Mouse (Mus musculus) neural tube, embryonic 14.5 days (tissue): ENCODE results near the gene Rps16. TPM values are rescaled to one million over a fixed set of nuclear protein-coding genes. Genes with fewer than 3 reads are reported as not detected.
A peak's percentile ranks its signal among the peaks of the same experiment; 100 is the strongest.

ENCODE experiments used
- ATAC-seq: fragments of 200-750 bp; cut with Nextera tagmentation; 2 replicates; pipeline ENCODE4 v1.8.0; 2017; ENCODE audit warnings: low read depth, mild to moderate bottlenecking, moderate TSS enrichment, moderate library complexity
- H3K27ac ChIP-seq: fragments of 300-500 bp; sonication (generic); 2 replicates; pipeline ENCODE4 v1.5.1; 2014; ENCODE audit warnings: low read depth, mild to moderate bottlenecking, control low read depth, low read length, moderate library complexity, mixed read lengths
- H3K27me3 ChIP-seq: fragments of 300-500 bp; sonication (generic); 2 replicates; pipeline ENCODE4 v1.6.1; 2014; ENCODE audit warnings: low read length; ENCODE audit not compliant: control insufficient read depth, insufficient read depth
- H3K36me3 ChIP-seq: fragments of 300-500 bp; sonication (generic); 2 replicates; pipeline ENCODE4 v1.6.1; 2014; ENCODE audit warnings: low read length, mixed read lengths; ENCODE audit not compliant: control insufficient read depth, insufficient read depth
- H3K4me1 ChIP-seq: fragments of 300-500 bp; sonication (generic); 2 replicates; pipeline ENCODE4 v1.6.1; 2014; ENCODE audit warnings: low read length; ENCODE audit not compliant: control insufficient read depth, insufficient read depth
- H3K4me2 ChIP-seq: fragments of 300-500 bp; sonication (generic); 2 replicates; pipeline ENCODE4 v1.6.1; 2014; ENCODE audit warnings: mild to moderate bottlenecking, low read depth, low read length, control low read depth
- H3K4me3 ChIP-seq: fragments of 300-500 bp; sonication (generic); 2 replicates; pipeline ENCODE4 v1.5.1; 2014; ENCODE audit warnings: low read depth, low read length, control low read depth, mixed read lengths
- H3K9ac ChIP-seq: fragments of 300-500 bp; sonication (generic); replicated peaks from 2 replicates; pipeline ENCODE4 v1.6.1; 2014; ENCODE audit warnings: low read depth, mild to moderate bottlenecking, control low read depth, low read length, mixed read lengths
- H3K9me3 ChIP-seq: fragments of 300-500 bp; sonication (generic); 2 replicates; pipeline ENCODE4 v1.6.1; 2016; ENCODE audit warnings: low read length; ENCODE audit not compliant: control insufficient read depth
- WGBS: fragments of 180-500 bp; shearing (Covaris S2); extraction: QIAGEN DNeasy Blood & Tissue Kit; methylation state at CpG from one replicate; pipeline ENCODE4 v1.1.7; 2014; 5-methylcytosine and 5-hydroxymethylcytosine counted together
- polyA plus RNA-seq: library from polyadenylated mRNA; unstranded; fragments of >200 nt; fragmentation: Nextera tagmentation; extraction: Ambion mirVana; gene quantifications from 2 replicates; pipeline ENCODE4 v1.2.1, GENCODE M21; 2014

Rps16 gene
- polyA plus RNA-seq, 1 experiment from 2014 or later = 498 TPM

GRCm38 (mm10) chr7:28375176-28375921, 24.9 kb downstream of the Rps16 start:
- H3K4me2 ChIP-seq = peak overlapping the region; percentile 73
- 1% methylated on average over 33 of the region's 36 CpGs for WGBS
- peaks cover 14% of the 10 kb centered on the region for H3K4me1 ChIP-seq
- H3K9me3 ChIP-seq = no peaks in the 10 kb centered on the region
- H3K27ac ChIP-seq = peak overlapping the region; percentile 82
- no peaks in the 10 kb centered on the region for H3K27me3 ChIP-seq
- ATAC-seq = peak; percentile 21; the same call in 1 of the 2 replicates
- H3K36me3 ChIP-seq = no peaks in the 10 kb centered on the region
- peak overlapping the region; percentile 33 for H3K4me3 ChIP-seq
- peak overlapping the region; percentile 55 for H3K9ac ChIP-seq

GRCm38 (mm10) chr7:28376011-28376771, 25.7 kb downstream of the Rps16 start:
- H3K9ac ChIP-seq = peak overlapping the region; percentile 55
- peak overlapping the region; percentile 73 for H3K4me2 ChIP-seq
- H3K36me3 ChIP-seq = no peaks in the 10 kb centered on the region
- peak overlapping the region; percentile 33 for H3K4me3 ChIP-seq
- no peak for ATAC-seq
- 5% methylated on average over 30 of the region's 30 CpGs for WGBS
- no peaks in the 10 kb centered on the region for H3K27me3 ChIP-seq
- peaks cover 13% of the 10 kb centered on the region for H3K4me1 ChIP-seq
- H3K27ac ChIP-seq = peak overlapping the region; percentile 82
- H3K9me3 ChIP-seq = no peaks in the 10 kb centered on the region

- Histone ChIP-seq H3K4me3 (peak overlapping the region; percentile 50), H3K27me3 (no peaks in the 10 kb centered on the region), H3K4me2 (peak overlapping the region; percentile 73), H3K36me3 (no peaks in the 10 kb centered on the region), H3K9ac (0 out of 2 replicates have a peak overlapping the region, but pooled peaks have one; percentile 37), H3K27ac (no peak overlapping the region), H3K4me1 (peaks cover 17% of the 10 kb centered on the region), H3K9me3 (no peaks in the 10 kb centered on the region)
- ATAC-seq = no peak
- 73% methylated on average over 17 of the region's 18 CpGs for WGBS
These were observed 27.0 kb downstream of the Rps16 start for GRCm38 (mm10) chr7:28377190-28378065.

- ATAC-seq = no peak
- no peaks in the 10 kb centered on the region for H3K36me3 ChIP-seq
- peaks cover 17% of the 10 kb centered on the region for H3K4me1 ChIP-seq
- H3K27me3 ChIP-seq = no peaks in the 10 kb centered on the region
- no peaks in the 10 kb centered on the region for H3K9me3 ChIP-seq
- WGBS = 46% methylated on average over 32 of the region's 32 CpGs
- peak overlapping the region; percentile 63 for H3K9ac ChIP-seq
- H3K4me3 ChIP-seq = peak overlapping the region; percentile 50
- H3K27ac ChIP-seq = no peak overlapping the region
- peak overlapping the region; percentile 73 for H3K4me2 ChIP-seq
These were observed 27.7 kb downstream of the Rps16 start for GRCm38 (mm10) chr7:28378066-28378690.

GRCm38 (mm10) chr7:28378769-28379651, 28.6 kb downstream of the Rps16 start:
- no peaks in the 10 kb centered on the region for H3K27me3 ChIP-seq
- peak overlapping the region; percentile 73 for H3K4me2 ChIP-seq
- WGBS = 2% methylated on average over 53 of the region's 53 CpGs
- H3K27ac ChIP-seq = peak overlapping the region; percentile 66
- ATAC-seq = peak; percentile 49; the same call in 1 of the 2 replicates
- no peaks in the 10 kb centered on the region for H3K9me3 ChIP-seq
- H3K9ac ChIP-seq = peak overlapping the region; percentile 63
- peaks cover 17% of the 10 kb centered on the region for H3K4me1 ChIP-seq
- peak overlapping the region; percentile 50 for H3K4me3 ChIP-seq
- no peaks in the 10 kb centered on the region for H3K36me3 ChIP-seq

- Histone ChIP-seq H3K27me3 (no peaks in the 10 kb centered on the region), H3K4me2 (peak within 1 kb of the TSS; percentile 73), H3K9me3 (no peaks in the 10 kb centered on the region), H3K9ac (peak within 1 kb of the TSS; percentile 63), H3K4me1 (peaks cover 17% of the 10 kb centered on the region), H3K4me3 (peak within 1 kb of the TSS; percentile 50), H3K36me3 (no peaks in the 10 kb centered on the region), H3K27ac (peak within 1 kb of the TSS; percentile 66)
- WGBS = 57% methylated on average over 17 of the region's 17 CpGs
- ATAC-seq = no peak
These were observed 30.0 kb downstream of the Rps16 start, which contains the start of gene Zfp36 for GRCm38 (mm10) chr7:28380237-28381016. Gene Zfp36, minus strand, starts transcription at chr7:28380253.

- H3K27ac ChIP-seq = peak overlapping the region; percentile 56
- peak overlapping the region; percentile 41 for H3K9ac ChIP-seq
- no peaks in the 10 kb centered on the region for H3K9me3 ChIP-seq
- H3K27me3 ChIP-seq = no peaks in the 10 kb centered on the region
- peaks cover 16% of the 10 kb centered on the region for H3K4me1 ChIP-seq
- peak overlapping the region; percentile 33; the same call in 1 of the 2 replicates for H3K4me2 ChIP-seq
- 16% methylated on average over 30 of the region's 30 CpGs for WGBS
- peak; percentile 19; the same call in 1 of the 2 replicates for ATAC-seq
- H3K4me3 ChIP-seq = no peak overlapping the region
- peaks cover under 1% of the 10 kb centered on the region; the same call in 1 of the 2 replicates for H3K36me3 ChIP-seq
These were observed 30.8 kb downstream of the Rps16 start for GRCm38 (mm10) chr7:28381017-28381790.
